Mouse (Mus musculus): ENCODE measurements around the gene Slc35e3. TPM values are rescaled to one million over a fixed set of nuclear protein-coding genes. Genes with fewer than 3 reads are reported as not detected.

The Slc35e3 gene
- polyA plus RNA-seq, 1 experiment from 2014 or later, result 8.5 TPM

GRCm38 (mm10) chr10:117777501-117778327, 31.5 kb upstream of the Slc35e3 start:
- no peaks in the 10 kb centered on the region for H3K4me1 ChIP-seq (ENCODE audit: control insufficient read depth, insufficient read depth, low read length)
- H3K4me2 ChIP-seq (ENCODE audit: low read depth, low read length), result no peak overlapping the region
- peaks cover 34% of the 10 kb centered on the region for H3K36me3 ChIP-seq (ENCODE audit: control insufficient read depth, insufficient read depth, low read length)
- H3K9ac ChIP-seq (ENCODE audit: low read depth, low read length), result no peak overlapping the region
- no peak for ATAC-seq
- H3K27ac ChIP-seq (ENCODE audit: low read length), result no peak overlapping the region
- no peaks in the 10 kb centered on the region for H3K9me3 ChIP-seq (ENCODE audit: control insufficient read depth, low read length)
- 95% methylated on average over 17 of the region's 17 CpGs for WGBS
- H3K4me3 ChIP-seq (ENCODE audit: low read length), result no peak overlapping the region
- H3K27me3 ChIP-seq (replicated peaks; ENCODE audit: control insufficient read depth, insufficient read depth, low read length), result no peaks in the 10 kb centered on the region

DNA sequence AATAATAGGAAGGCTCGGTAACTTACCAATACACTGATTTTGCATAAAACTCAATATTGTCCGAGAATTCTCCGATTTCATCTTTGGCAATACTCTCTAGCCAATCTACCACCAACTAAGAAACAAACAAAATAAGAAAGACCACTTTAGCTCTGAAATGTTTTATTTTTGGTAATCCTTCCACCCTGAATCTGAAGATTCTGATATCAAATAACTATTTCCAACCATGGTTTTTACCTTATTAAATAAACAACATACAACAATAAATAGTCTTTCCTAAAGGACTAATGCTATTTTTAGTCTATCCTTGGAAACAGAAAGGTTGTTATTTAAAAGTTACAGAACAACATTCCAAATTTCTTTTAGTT, 30.9 kb upstream of the Slc35e3 start:
- Histone ChIP-seq H3K4me1 (ENCODE audit: control insufficient read depth, insufficient read depth, low read length) (no peaks in the 10 kb centered on the region), H3K4me2 (ENCODE audit: low read depth, low read length) (no peak overlapping the region), H3K9me3 (ENCODE audit: control insufficient read depth, low read length) (no peaks in the 10 kb centered on the region), H3K27ac (ENCODE audit: low read length) (no peak overlapping the region), H3K36me3 (ENCODE audit: control insufficient read depth, insufficient read depth, low read length) (peaks cover 40% of the 10 kb centered on the region), H3K27me3 (replicated peaks; ENCODE audit: control insufficient read depth, insufficient read depth, low read length) (no peaks in the 10 kb centered on the region), H3K4me3 (ENCODE audit: low read length) (no peak overlapping the region), H3K9ac (ENCODE audit: low read depth, low read length) (no peak overlapping the region)
- WGBS, result 98% methylated on average over 3 of the region's 3 CpGs
- no peak for ATAC-seq

DNA sequence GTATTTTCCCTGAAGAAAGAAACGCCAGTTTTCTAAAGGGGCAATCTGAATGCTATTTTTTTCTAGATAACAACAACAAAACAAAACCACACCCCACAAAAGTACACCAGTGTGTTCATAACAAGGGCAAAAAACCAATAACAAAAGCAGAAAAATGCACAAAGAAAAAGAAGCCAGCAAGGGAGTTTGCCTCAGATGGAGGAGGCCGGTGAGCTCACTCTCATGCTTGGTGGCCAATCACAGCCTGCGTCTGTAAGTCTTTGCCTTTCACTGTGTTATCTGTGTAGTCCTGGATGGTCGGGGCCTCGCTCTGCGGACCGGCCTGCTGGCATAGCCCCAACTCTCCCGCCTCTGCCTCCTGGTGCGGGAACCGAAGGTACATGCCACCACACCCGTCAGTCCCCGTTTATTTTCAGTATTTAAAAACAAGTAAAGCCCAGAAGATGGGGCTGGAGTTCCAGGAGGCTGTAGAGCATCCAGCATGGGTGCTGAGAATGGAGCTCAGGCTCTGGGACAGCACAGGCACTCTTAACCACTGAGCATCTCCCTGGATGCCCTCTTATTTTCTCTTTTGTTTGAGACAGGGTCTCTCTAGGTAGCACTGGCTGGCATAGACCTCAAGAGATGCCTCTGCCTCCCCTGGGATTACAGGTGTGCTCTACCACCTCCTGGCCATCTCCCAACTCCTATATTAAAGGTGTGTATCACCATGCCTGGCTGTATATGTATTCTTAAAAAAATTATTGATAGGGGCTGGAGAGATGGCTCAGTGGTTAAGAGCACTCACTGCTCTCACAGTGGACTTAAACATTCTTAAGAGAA, 30.3 kb upstream of the Slc35e3 start:
- no peak for ATAC-seq
- peaks cover 39% of the 10 kb centered on the region for H3K36me3 ChIP-seq (ENCODE audit: control insufficient read depth, insufficient read depth, low read length)
- H3K9ac ChIP-seq (ENCODE audit: low read depth, low read length), result no peak overlapping the region
- no peak overlapping the region for H3K27ac ChIP-seq (ENCODE audit: low read length)
- H3K4me3 ChIP-seq (ENCODE audit: low read length), result no peak overlapping the region
- no peaks in the 10 kb centered on the region for H3K9me3 ChIP-seq (ENCODE audit: control insufficient read depth, low read length)
- no peaks in the 10 kb centered on the region for H3K4me1 ChIP-seq (ENCODE audit: control insufficient read depth, insufficient read depth, low read length)
- no peaks in the 10 kb centered on the region for H3K27me3 ChIP-seq (replicated peaks; ENCODE audit: control insufficient read depth, insufficient read depth, low read length)
- 91% methylated on average over 12 of the region's 12 CpGs for WGBS
- H3K4me2 ChIP-seq (ENCODE audit: low read depth, low read length), result no peak overlapping the region

- peaks cover 39% of the 10 kb centered on the region for H3K36me3 ChIP-seq (ENCODE audit: control insufficient read depth, insufficient read depth, low read length)
- H3K9me3 ChIP-seq (ENCODE audit: control insufficient read depth, low read length), result no peaks in the 10 kb centered on the region
- no peak overlapping the region for H3K4me3 ChIP-seq (ENCODE audit: low read length)
- no peaks in the 10 kb centered on the region for H3K4me1 ChIP-seq (ENCODE audit: control insufficient read depth, insufficient read depth, low read length)
- no peak overlapping the region for H3K4me2 ChIP-seq (ENCODE audit: low read depth, low read length)
- no peak for ATAC-seq
- H3K27ac ChIP-seq (ENCODE audit: low read length), result no peak overlapping the region
- no peak overlapping the region for H3K9ac ChIP-seq (ENCODE audit: low read depth, low read length)
- WGBS, result 88% methylated on average over 6 of the region's 6 CpGs
- no peaks in the 10 kb centered on the region for H3K27me3 ChIP-seq (replicated peaks; ENCODE audit: control insufficient read depth, insufficient read depth, low read length)
Observed at GRCm38 (mm10) chr10:117775401-117776144, 29.4 kb upstream of the Slc35e3 start.

DNA sequence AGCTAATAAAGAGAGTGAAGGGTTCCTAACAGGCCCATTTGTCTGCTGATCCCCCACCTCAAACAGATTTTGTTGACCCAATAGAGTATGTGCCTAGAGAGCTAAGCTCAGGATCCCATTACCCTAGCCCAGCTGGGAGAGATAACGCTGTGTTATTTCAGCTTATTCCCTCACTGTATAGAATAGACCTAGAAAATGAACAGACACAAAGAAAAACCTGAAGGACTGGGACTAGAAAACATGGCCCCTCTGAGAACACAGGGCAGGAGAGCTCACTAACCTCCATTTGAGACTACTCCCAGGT, 28.6 kb upstream of the Slc35e3 start:
- H3K9me3 ChIP-seq (ENCODE audit: control insufficient read depth, low read length), result no peaks in the 10 kb centered on the region
- 100% methylated on average over 1 of the region's 1 CpGs for WGBS
- no peak overlapping the region for H3K9ac ChIP-seq (ENCODE audit: low read depth, low read length)
- no peak overlapping the region for H3K27ac ChIP-seq (ENCODE audit: low read length)
- ATAC-seq, result no peak
- no peaks in the 10 kb centered on the region for H3K4me1 ChIP-seq (ENCODE audit: control insufficient read depth, insufficient read depth, low read length)
- H3K36me3 ChIP-seq (ENCODE audit: control insufficient read depth, insufficient read depth, low read length), result peaks cover 39% of the 10 kb centered on the region
- H3K27me3 ChIP-seq (replicated peaks; ENCODE audit: control insufficient read depth, insufficient read depth, low read length), result no peaks in the 10 kb centered on the region
- no peak overlapping the region for H3K4me2 ChIP-seq (ENCODE audit: low read depth, low read length)
- no peak overlapping the region for H3K4me3 ChIP-seq (ENCODE audit: low read length)

GRCm38 (mm10) chr10:117774011-117774816, 28.0 kb upstream of the Slc35e3 start:
- Histone ChIP-seq H3K36me3 (ENCODE audit: control insufficient read depth, insufficient read depth, low read length) (peaks cover 39% of the 10 kb centered on the region), H3K27ac (ENCODE audit: low read length) (no peak overlapping the region), H3K4me3 (ENCODE audit: low read length) (no peak overlapping the region), H3K9me3 (ENCODE audit: control insufficient read depth, low read length) (no peaks in the 10 kb centered on the region), H3K9ac (ENCODE audit: low read depth, low read length) (no peak overlapping the region), H3K4me2 (ENCODE audit: low read depth, low read length) (no peak overlapping the region), H3K27me3 (replicated peaks; ENCODE audit: control insufficient read depth, insufficient read depth, low read length) (no peaks in the 10 kb centered on the region), H3K4me1 (ENCODE audit: control insufficient read depth, insufficient read depth, low read length) (no peaks in the 10 kb centered on the region)
- 93% methylated on average over 22 of the region's 22 CpGs for WGBS
- ATAC-seq, result no peak

DNA sequence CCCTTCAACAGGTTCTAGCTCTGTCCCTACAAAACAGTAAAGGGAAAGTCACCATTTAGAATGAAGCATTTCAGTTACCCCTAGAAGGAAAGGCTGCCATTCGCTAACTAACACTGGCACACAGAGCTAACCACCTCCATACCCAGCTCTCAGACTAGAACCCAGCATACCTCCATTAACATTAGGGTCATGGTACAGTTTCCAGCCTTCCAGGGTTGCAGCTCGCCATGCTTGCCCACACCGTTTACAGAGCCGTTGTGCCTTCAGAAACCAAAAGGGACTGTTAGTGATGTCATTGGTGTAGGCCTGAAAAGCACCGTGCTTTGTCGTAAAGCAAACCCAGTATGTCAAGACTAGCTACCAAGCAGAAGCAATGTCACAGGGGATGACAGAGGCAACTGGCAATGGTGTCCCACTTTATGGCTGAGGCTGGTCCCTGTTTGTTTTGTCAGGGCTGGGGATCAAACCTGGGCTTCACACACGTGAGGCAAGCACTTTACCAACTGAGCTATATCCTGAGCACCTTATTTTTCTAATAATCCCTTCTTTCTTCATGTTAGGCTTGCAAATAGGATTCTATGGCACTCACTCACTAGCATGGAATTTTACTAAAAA, 27.0 kb upstream of the Slc35e3 start:
- 94% methylated on average over 7 of the region's 7 CpGs for WGBS
- Histone ChIP-seq H3K4me2 (ENCODE audit: low read depth, low read length) (no peak overlapping the region), H3K4me3 (ENCODE audit: low read length) (no peak overlapping the region), H3K9ac (ENCODE audit: low read depth, low read length) (no peak overlapping the region), H3K4me1 (ENCODE audit: control insufficient read depth, insufficient read depth, low read length) (no peaks in the 10 kb centered on the region), H3K36me3 (ENCODE audit: control insufficient read depth, insufficient read depth, low read length) (peaks cover 29% of the 10 kb centered on the region), H3K27ac (ENCODE audit: low read length) (no peak overlapping the region), H3K9me3 (ENCODE audit: control insufficient read depth, low read length) (no peaks in the 10 kb centered on the region), H3K27me3 (replicated peaks; ENCODE audit: control insufficient read depth, insufficient read depth, low read length) (no peaks in the 10 kb centered on the region)
- no peak for ATAC-seq

- H3K9me3 ChIP-seq (ENCODE audit: control insufficient read depth, low read length), result no peaks in the 10 kb centered on the region
- peaks cover 33% of the 10 kb centered on the region for H3K36me3 ChIP-seq (ENCODE audit: control insufficient read depth, insufficient read depth, low read length)
- no peak overlapping the region for H3K9ac ChIP-seq (ENCODE audit: low read depth, low read length)
- WGBS, result 97% methylated on average over 17 of the region's 17 CpGs
- no peaks in the 10 kb centered on the region for H3K27me3 ChIP-seq (replicated peaks; ENCODE audit: control insufficient read depth, insufficient read depth, low read length)
- no peaks in the 10 kb centered on the region for H3K4me1 ChIP-seq (ENCODE audit: control insufficient read depth, insufficient read depth, low read length)
- H3K4me3 ChIP-seq (ENCODE audit: low read length), result no peak overlapping the region
- ATAC-seq, result no peak
- H3K4me2 ChIP-seq (ENCODE audit: low read depth, low read length), result no peak overlapping the region
- no peak overlapping the region for H3K27ac ChIP-seq (ENCODE audit: low read length)
Observed at GRCm38 (mm10) chr10:117772364-117773105, 26.4 kb upstream of the Slc35e3 start.

Measured in intestine, embryonic 16.5 days (tissue).